Mouse (Mus musculus): ENCODE data around the gene Atp11b. TPM values are rescaled to one million over a fixed set of nuclear protein-coding genes. Genes with fewer than 3 reads are reported as not detected.

The Atp11b gene
- 100 to 1,000 TPM; 100 to 113 TPM for total RNA-seq (2021)

- intact Hi-C loops (cut with DNase I), result loop anchor here (5.0 to 10.0 kb wide), 2 partner anchors 62 to 181 kb away; partner anchors contain the start of gene Dcun1d1
- peak; percentile 73 to 75 for DNase-seq (ENCODE audit: low spot score in 2 of 2)
Measured at GRCm38 (mm10) chr3:35753825-35754767, at the start of gene Atp11b. Gene Atp11b, plus strand, starts transcription at chr3:35754106.

- DNase-seq (ENCODE audit: low spot score in 2 of 2), result no peak
- intact Hi-C loops (cut with DNase I), result no loop called here
Measured at GRCm38 (mm10) chr3:35704328-35704613, 49.6 kb upstream of the Atp11b start.

DNA sequence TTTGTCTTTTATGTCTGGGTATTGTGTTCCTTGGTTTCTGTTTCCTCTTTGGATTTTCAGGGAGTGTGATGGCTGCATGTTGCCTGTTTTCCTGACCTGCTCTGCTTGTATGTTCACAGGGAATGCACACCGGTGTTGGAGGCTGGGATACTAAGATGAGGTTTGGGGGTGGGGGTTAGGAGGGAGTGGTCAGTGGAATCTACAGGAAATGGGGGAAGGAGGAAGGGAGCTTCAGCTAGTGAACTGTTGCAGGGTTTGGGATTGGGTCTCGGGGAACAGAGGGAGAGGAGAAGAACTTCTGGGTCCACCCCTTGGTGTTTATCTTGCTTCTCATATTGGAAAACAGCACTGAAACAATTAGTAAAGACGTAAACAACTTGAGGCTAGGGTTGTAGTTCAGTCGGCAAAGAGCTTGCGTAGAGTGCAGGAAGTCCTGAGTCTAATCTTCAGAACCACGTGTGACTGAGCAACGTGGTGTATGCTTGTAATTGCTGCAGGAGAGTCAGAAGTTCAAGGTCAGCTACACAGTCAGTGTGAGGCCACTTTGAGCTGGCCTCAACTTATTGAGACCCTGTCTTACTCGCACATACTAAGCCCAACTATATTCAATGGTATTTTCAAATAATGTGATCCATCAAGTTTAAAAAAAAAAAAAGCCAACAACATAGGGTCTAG is 34.2 kb upstream of the Atp11b start:
- intact Hi-C loops (cut with DNase I), result no loop called here
- DNase-seq (ENCODE audit: low spot score in 2 of 2), result no peak

- intact Hi-C loops (cut with DNase I), result no loop called here
- no peak for DNase-seq (ENCODE audit: low spot score in 2 of 2)
Measured at GRCm38 (mm10) chr3:35720801-35721200, 33.1 kb upstream of the Atp11b start.

GRCm38 (mm10) chr3:35721818-35722446 is 32.0 kb upstream of the Atp11b start:
- intact Hi-C loops (cut with DNase I), result no loop called here
- no peak for DNase-seq (ENCODE audit: low spot score in 2 of 2)

GRCm38 (mm10) chr3:35722811-35723210 is 31.1 kb upstream of the Atp11b start:
- no peak for DNase-seq (ENCODE audit: low spot score in 2 of 2)
- intact Hi-C loops (cut with DNase I), result no loop called here

- peak; percentile 15 to 76 for DNase-seq (ENCODE audit: low spot score in 2 of 2)
Measured at GRCm38 (mm10) chr3:35723586-35724322, 30.2 kb upstream of the Atp11b start.

GRCm38 (mm10) chr3:35725096-35725495 is 28.8 kb upstream of the Atp11b start:
- intact Hi-C loops (cut with DNase I), result no loop called here

More at GRCm38 (mm10) chr3:35723586-35724322, 30.2 kb upstream of the Atp11b start:
- intact Hi-C loops (cut with DNase I), result no loop called here

GRCm38 (mm10) chr3:35726936-35727335 is 27.0 kb upstream of the Atp11b start:
- intact Hi-C loops (cut with DNase I), result no loop called here
- DNase-seq (ENCODE audit: low spot score in 2 of 2), result no peak

More at GRCm38 (mm10) chr3:35725096-35725495, 28.8 kb upstream of the Atp11b start:
- no peak for DNase-seq (ENCODE audit: low spot score in 2 of 2)

- no peak for DNase-seq (ENCODE audit: low spot score in 2 of 2)
- intact Hi-C loops (cut with DNase I), result no loop called here
Measured at GRCm38 (mm10) chr3:35729490-35729889, 24.4 kb upstream of the Atp11b start.

DNA sequence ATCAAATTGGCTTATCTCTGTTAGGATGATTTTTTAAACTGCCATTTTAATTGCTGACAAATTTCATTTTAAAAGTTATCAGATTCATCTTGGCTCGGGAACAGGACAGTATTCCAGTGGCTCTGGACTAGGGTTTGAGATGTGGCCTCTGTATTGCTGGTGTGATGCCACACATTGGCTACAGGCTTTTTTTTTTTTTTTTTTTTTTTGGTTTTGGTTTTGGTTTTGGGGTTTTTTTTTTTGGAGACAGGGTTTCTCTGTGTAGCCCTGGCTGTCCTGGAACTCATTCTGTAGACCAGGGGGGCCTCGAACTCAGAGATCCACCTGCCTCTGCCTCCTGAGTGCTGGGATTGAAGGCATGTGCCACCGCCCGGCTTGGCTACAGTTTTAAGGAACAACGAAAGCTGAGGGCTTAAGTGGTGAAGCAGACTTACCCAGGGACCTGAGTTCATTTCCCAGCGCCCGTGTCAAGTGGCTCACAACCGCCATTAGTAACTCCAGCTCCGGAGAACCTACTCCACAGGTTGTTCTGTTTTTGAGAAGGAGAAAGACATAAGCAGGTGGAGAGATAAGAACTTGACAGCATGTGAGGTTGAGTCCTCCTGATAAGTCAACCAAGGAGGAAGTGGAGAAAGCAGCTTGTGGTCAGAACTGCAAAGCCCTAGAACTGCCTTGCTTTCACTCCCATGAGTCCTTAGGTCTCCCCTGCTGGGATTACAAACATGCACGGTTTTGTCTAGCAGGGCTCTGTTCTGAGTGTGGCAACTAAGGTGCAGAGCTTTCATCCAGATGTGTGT is 21.7 kb upstream of the Atp11b start:
- no peak for DNase-seq (ENCODE audit: low spot score in 2 of 2)
- intact Hi-C loops (cut with DNase I), result no loop called here

DNA sequence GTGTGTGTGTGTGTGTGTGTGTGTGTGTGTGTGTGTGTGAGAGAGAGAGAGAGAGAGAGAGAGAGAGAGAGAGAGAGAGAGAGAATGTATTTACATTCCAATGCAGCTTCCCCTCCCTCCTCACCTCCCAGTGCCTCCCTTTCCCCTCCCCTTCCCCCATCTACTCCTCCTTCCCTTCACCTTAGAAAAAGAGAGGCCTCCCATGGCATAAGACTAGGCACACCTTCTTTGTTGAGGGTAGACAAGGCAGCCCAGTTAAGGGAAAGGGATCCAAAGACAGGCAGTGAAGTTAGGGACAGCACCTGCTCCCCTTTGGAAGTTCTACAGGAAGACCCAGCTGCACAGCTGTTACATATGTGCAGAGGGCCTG is 21.1 kb upstream of the Atp11b start:
- intact Hi-C loops (cut with DNase I), result no loop called here
- DNase-seq (ENCODE audit: low spot score in 2 of 2), result no peak

DNA sequence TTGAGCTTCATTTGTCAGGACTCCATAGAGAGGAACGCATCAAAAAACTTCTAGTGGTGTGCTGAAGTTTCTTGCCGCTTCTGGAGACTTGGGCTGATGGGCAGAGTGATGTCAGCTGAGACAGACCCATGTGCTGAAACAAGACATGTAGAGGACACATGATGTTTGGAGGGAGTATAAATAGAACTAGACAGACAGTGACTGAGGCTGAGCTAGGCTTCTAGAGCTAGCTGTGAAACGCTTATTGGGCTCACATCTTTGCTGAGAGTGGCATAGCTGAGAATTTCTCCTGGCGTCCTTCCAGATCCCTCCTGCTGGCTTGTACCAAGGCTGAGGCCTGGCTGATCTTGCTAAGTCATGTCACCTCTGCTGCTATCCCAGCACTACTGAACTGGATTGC is 19.4 kb upstream of the Atp11b start:
- DNase-seq (ENCODE audit: low spot score in 2 of 2), result peak in 1 of 2 experiments; percentile 12
- intact Hi-C loops (cut with DNase I), result no loop called here

DNA sequence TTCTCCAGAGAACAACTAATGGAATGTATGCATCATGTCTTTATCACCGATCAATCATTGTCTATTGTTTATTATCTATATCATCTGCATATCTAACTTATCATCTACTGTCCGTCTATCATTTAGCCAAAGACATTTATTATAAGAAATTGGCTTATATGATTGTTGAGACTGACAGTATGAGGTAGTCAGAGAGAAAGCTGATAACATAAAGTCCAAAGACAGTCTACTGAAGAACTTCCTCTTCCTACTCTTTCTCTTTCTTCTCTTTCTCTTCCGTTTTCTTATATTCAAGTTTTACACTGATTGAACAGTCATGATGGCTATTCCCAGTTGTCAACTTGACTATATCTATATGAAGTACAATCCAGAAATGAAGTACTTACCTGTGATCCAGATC is 15.8 kb upstream of the Atp11b start:
- intact Hi-C loops (cut with DNase I), result no loop called here
- no peak for DNase-seq (ENCODE audit: low spot score in 2 of 2)

DNA sequence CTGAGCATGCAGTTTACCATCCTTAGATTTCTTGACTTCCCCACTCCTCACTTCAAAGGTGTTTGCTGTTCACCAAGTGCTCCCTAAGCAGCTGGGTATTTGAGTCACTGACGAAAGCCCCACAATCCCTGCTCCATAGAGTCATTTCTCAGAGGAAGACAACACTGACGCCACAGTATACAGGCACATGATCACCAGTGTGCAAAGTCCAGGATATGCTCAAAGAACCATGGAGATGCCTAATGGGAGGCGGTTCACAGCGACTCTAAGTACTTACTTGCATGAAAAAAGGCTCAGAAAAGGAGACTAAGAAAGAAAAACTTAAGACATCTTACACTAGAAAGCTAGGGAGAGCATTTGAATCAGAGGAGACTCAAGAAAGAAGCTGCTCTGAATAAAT is 8.9 kb upstream of the Atp11b start:
- intact Hi-C loops (cut with DNase I), result no loop called here
- DNase-seq (ENCODE audit: low spot score in 2 of 2), result no peak

DNA sequence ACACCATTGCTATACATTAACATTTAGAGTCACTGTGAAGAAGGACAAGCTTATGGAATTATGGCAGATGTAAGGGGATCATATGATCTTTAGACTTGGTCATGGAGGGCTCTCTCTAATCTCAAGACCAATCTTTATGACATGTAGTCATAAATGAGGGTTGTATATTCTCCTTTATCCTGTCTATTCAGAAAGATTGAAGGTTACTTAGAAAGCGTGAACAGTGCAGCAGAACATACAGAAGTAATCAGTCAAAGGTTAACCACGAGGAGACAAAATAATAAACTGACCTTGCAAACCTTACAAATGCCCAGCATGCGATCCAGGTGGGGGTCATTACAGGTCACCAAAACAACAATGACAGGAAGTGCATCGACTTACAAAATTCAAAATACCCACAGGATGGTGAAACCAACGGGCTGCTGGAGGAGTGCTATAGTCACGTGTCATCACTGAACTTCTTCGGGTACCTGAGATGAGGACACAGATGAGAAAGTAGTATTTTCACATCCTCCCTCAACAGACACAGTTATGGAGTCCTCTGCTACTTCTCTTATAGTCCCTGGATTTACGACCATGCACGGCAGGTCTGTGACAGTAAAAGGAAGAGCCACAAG is 7.0 kb upstream of the Atp11b start:
- DNase-seq (ENCODE audit: low spot score in 2 of 2), result no peak

GRCm38 (mm10) chr3:35750286-35750685 is 3.6 kb upstream of the Atp11b start:
- intact Hi-C loops (cut with DNase I), result loop anchor here (5.0 to 10.0 kb wide), 2 partner anchors 58 to 185 kb away; partner anchors contain the start of gene Dcun1d1
- DNase-seq (ENCODE audit: low spot score in 2 of 2), result no peak

More for the DNA sequence above, 7.0 kb upstream of the Atp11b start:
- intact Hi-C loops (cut with DNase I), result no loop called here

DNA sequence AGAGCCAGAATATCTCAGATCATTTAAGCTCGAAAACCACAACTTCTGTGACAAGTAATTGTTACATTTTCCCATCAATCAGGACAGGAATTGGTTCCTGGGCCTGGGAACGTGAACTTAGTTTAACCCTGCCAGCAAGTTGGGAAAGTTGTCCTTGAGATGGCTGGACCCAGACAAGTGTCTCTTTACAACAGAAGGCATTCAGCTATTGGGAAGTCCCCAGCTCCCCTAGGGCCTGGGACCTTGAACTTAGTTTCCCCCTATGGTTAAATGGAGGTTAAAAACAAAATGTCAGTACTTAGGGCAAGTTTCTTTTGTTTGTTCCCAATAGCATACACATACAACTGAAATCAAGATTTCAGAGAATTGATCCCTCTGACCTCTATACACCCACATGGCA is 2.2 kb upstream of the Atp11b start:
- intact Hi-C loops (cut with DNase I), result loop anchor here (5.0 to 10.0 kb wide), 2 partner anchors 59 to 183 kb away; partner anchors contain the start of gene Dcun1d1
- no peak for DNase-seq (ENCODE audit: low spot score in 2 of 2)
